Mouse (Mus musculus) liver, embryonic 14.5 days (tissue): ENCODE measurements at regions not wholly inside any gene's neighbourhood (a gene's known extent, or its start where the extent isn't known, plus 50 kb on each side); places are given as distances from the start of the nearest gene placed in this dataset.

ENCODE experiments used
- ATAC-seq: fragments of 200-750 bp; cut with Nextera tagmentation; 2 replicates; pipeline ENCODE4 v1.8.0; 2017; ENCODE audit warnings: moderate number of reproducible peaks, mild to moderate bottlenecking, moderate library complexity; ENCODE audit not compliant: insufficient read depth
- DNase-seq, 3 experiments: peaks; one replicate each; pipeline ENCODE4 v3.0.0-alpha.2; 2012 to 2013; ENCODE audit warnings: low read depth in 3 of 3, low spot score in 3 of 3
- H3K27ac ChIP-seq: fragments of 300-500 bp; sonication (generic); 2 replicates; pipeline ENCODE4 v1.5.1; 2014; ENCODE audit warnings: moderate library complexity, mild to moderate bottlenecking, control low read depth, inconsistent platforms
- H3K27me3 ChIP-seq: fragments of 300-500 bp; sonication (generic); 2 replicates; pipeline ENCODE4 v1.6.1; 2014; ENCODE audit warnings: mild to moderate bottlenecking, low read length, moderate library complexity; ENCODE audit not compliant: control insufficient read depth, insufficient read depth
- H3K36me3 ChIP-seq: fragments of 300-500 bp; sonication (generic); replicated peaks from 2 replicates; pipeline ENCODE4 v1.6.1; 2014; ENCODE audit warnings: low read depth; ENCODE audit not compliant: control insufficient read depth, insufficient read depth
- H3K4me1 ChIP-seq, 2 experiments: fragments of 200-500 bp in 1 of 2; fragments of 300-500 bp in 1 of 2; sonication (generic) in 1 of 2; replicated peaks; 2 replicates each; pipeline ENCODE4 v1.6.1; 2012 to 2014; ENCODE audit warnings: antibody characterized with exemption in 1 of 2, inconsistent platforms in 1 of 2, low read length in 1 of 2; ENCODE audit not compliant: control insufficient read depth in 2 of 2, insufficient read depth in 2 of 2
- H3K4me2 ChIP-seq: fragments of 300-500 bp; sonication (generic); 2 replicates; pipeline ENCODE4 v1.6.1; 2014; ENCODE audit warnings: low read depth, mild to moderate bottlenecking, control low read depth, moderate library complexity
- H3K4me3 ChIP-seq, 2 experiments: fragments of 200-500 bp in 1 of 2; fragments of 300-500 bp in 1 of 2; sonication (generic) in 1 of 2; 2 replicates each; pipeline ENCODE4 v1.5.1; 2012 to 2014; ENCODE audit warnings: low read depth in 2 of 2, low read length in 2 of 2, mild to moderate bottlenecking in 2 of 2, control low read depth in 1 of 2, inconsistent platforms in 1 of 2, moderate library complexity in 1 of 2; ENCODE audit not compliant: insufficient read depth in 1 of 2
- H3K9ac ChIP-seq: fragments of 300-500 bp; sonication (generic); replicated peaks from 2 replicates; pipeline ENCODE4 v1.6.1; 2014; ENCODE audit warnings: mild to moderate bottlenecking, control low read depth, moderate library complexity
- H3K9me3 ChIP-seq: fragments of 300-500 bp; sonication (generic); 2 replicates; pipeline ENCODE4 v1.6.1; 2016; ENCODE audit warnings: low read length, mixed read lengths; ENCODE audit not compliant: control insufficient read depth
- CTCF ChIP-seq: IDR thresholded peaks from 2 replicates; pipeline ENCODE4 v1.5.1; 2016; ENCODE audit warnings: antibody characterized with exemption, low read depth, control low read depth
- EP300 ChIP-seq: IDR thresholded peaks from 2 replicates; pipeline ENCODE4 v1.6.1; 2016; ENCODE audit warnings: antibody characterized with exemption, low read depth
- WGBS: fragments of 180-500 bp; shearing (Covaris S2); extraction: QIAGEN DNeasy Blood & Tissue Kit; methylation state at CpG from one replicate; pipeline ENCODE4 v1.1.7; 2014; ENCODE audit not compliant: insufficient replicate concordance; 5-methylcytosine and 5-hydroxymethylcytosine counted together

DNA sequence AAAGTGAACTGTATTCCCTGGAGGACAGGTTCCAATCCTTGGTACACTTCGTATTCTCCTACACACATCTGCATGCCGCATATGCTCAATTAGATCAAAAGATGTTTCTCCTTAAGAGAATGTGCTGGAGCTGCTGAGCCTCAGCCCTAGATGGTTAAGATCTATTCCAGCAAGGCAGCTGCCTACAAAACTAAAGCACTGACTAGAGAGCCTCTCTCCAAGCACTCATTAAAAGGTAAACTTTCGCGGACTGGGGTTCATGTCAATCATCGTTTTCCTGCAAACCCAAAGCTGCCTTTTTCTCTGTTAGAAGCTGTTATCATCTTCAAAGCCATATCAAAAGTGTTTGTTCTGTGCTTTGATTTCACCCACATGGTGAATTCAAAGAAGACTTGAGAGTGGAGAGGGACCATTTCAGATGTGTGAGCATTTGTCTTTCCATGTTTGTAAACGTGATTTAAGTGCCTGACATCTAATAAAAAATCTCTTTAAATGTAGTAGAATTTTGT is 711.4 kb downstream of the Kcnj3 start:
- H3K9me3 ChIP-seq, result no peaks in the 10 kb centered on the region
- no peak overlapping the region for H3K27ac ChIP-seq
- ATAC-seq, result no peak
- no peak overlapping the region for H3K9ac ChIP-seq
- H3K27me3 ChIP-seq, result no peaks in the 10 kb centered on the region
- no peak for DNase-seq
- H3K4me3 ChIP-seq, result no peak overlapping the region
- no peaks in the 10 kb centered on the region for H3K4me1 ChIP-seq
- no peak for TF ChIP-seq EP300
- no peak for TF ChIP-seq CTCF
- 59% methylated on average over 6 of the region's 6 CpGs for WGBS
- H3K4me2 ChIP-seq, result no peak overlapping the region
- no peaks in the 10 kb centered on the region for H3K36me3 ChIP-seq

GRCm38 (mm10) chr2:56196449-56196848 is 760.7 kb downstream of the Kcnj3 start:
- Histone ChIP-seq H3K36me3 (no peaks in the 10 kb centered on the region), H3K4me2 (no peak overlapping the region), H3K4me1 (no peaks in the 10 kb centered on the region), H3K9me3 (no peaks in the 10 kb centered on the region), H3K27ac (no peak overlapping the region), H3K27me3 (no peaks in the 10 kb centered on the region), H3K4me3 (no peak overlapping the region), H3K9ac (no peak overlapping the region)
- ATAC-seq (no peak), DNase-seq (no peak)
- no peak for TF ChIP-seq EP300
- no peak for TF ChIP-seq CTCF
- WGBS, result 61% methylated on average over 8 of the region's 8 CpGs

- Histone ChIP-seq H3K4me1 (no peaks in the 10 kb centered on the region), H3K27me3 (no peaks in the 10 kb centered on the region), H3K27ac (no peak overlapping the region), H3K4me2 (no peak overlapping the region), H3K9me3 (no peaks in the 10 kb centered on the region), H3K4me3 (no peak overlapping the region), H3K36me3 (no peaks in the 10 kb centered on the region), H3K9ac (no peak overlapping the region)
- ATAC-seq (no peak), DNase-seq (no peak)
- 64% methylated on average over 7 of the region's 7 CpGs for WGBS
- TF ChIP-seq EP300 (no peak), CTCF (no peak)
These were observed 791.7 kb downstream of the Kcnj3 start for GRCm38 (mm10) chr2:56227476-56227875.

- ATAC-seq (no peak), DNase-seq (no peak)
- no peaks in the 10 kb centered on the region for H3K27me3 ChIP-seq
- TF ChIP-seq CTCF (no peak), EP300 (no peak)
- H3K9me3 ChIP-seq, result no peaks in the 10 kb centered on the region
- no peak overlapping the region for H3K9ac ChIP-seq
- H3K27ac ChIP-seq, result no peak overlapping the region
- 41% methylated on average over 1 of the region's 1 CpGs for WGBS
- no peak overlapping the region for H3K4me3 ChIP-seq
- H3K4me2 ChIP-seq, result no peak overlapping the region
- H3K36me3 ChIP-seq, result no peaks in the 10 kb centered on the region
- no peaks in the 10 kb centered on the region for H3K4me1 ChIP-seq
These were observed 797.3 kb downstream of the Kcnj3 start for GRCm38 (mm10) chr2:56233042-56233441.

GRCm38 (mm10) chr2:56257044-56257954 is 821.5 kb downstream of the Kcnj3 start:
- no peaks in the 10 kb centered on the region for H3K4me1 ChIP-seq
- ATAC-seq (no peak), DNase-seq (no peak)
- no peaks in the 10 kb centered on the region for H3K36me3 ChIP-seq
- no peaks in the 10 kb centered on the region for H3K9me3 ChIP-seq
- no peak overlapping the region for H3K4me2 ChIP-seq
- H3K27ac ChIP-seq, result no peak overlapping the region
- WGBS, result 56% methylated on average over 10 of the region's 10 CpGs
- TF ChIP-seq CTCF (no peak), EP300 (no peak)
- no peak overlapping the region for H3K9ac ChIP-seq
- no peaks in the 10 kb centered on the region for H3K27me3 ChIP-seq
- H3K4me3 ChIP-seq, result no peak overlapping the region
